Mouse (Mus musculus) yolk sac, embryonic 10.5 days (tissue): ENCODE measurements around the gene Gnmt.
A peak's percentile ranks its signal among the peaks of the same experiment; 100 is the strongest.

ENCODE experiments used
- DNase-seq: peaks from one replicate; pipeline ENCODE4 v3.0.0-alpha.2; 2017; ENCODE audit warnings: low spot score

Gene Gnmt

DNA sequence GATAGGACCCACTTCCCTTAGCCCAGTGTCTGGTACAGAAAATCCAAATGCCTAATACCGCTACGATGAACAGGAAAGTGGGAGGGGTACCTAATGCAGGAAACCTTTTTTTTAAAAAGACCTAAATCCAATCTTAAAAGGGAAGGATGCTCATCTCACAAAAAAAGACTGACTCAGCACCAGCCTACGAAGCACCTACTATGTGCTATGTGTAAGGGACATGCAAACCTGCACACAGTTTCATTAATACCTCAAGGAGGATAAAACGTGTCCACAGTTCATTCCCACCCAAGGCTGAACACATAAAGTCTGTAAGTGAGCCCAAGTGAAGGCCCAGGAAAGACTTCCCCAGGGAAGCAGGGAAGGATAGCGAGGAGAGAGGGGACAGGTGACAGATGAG is 26.5 kb downstream of the Gnmt start:
- no peak for DNase-seq

DNA sequence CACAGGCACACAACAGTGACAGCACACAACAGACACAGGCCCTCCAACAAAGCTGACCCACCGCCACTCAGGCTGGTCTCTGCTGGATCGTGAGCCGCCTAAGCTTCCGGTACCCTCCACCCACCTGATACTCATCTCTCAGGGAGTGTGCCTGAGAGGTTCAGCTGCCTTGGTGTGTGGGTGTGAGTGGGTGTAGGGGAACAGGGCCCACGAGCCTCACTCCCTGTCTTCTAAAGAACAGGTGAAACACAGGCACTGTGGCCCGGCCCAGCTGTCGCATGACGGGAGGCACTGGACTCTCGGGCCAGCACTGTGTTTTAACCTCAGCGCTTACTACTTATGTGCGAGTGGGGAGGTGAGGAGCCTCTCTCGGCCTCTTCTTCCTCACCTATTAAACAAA is 26.9 kb downstream of the Gnmt start:
- DNase-seq = no peak

DNA sequence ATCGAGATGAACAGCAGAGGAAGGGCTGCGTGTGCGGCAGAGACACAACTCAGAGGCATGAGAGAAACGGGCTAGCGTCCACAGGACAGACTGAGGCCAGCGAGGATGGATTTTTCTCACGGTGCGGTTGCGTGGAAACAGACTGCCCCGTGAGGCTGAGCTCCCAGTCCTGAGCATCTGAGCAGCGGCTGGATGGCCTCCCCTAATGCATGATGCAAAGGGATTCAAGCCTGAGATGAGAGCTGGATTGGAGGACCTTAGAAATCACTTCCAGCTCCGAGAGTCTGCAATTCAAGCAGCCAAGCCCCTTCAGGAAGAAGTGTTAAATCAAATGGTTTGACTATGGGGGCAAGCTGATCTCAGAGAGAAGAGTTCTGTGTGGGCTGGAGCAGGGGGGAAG is 27.5 kb downstream of the Gnmt start:
- no peak for DNase-seq

DNA sequence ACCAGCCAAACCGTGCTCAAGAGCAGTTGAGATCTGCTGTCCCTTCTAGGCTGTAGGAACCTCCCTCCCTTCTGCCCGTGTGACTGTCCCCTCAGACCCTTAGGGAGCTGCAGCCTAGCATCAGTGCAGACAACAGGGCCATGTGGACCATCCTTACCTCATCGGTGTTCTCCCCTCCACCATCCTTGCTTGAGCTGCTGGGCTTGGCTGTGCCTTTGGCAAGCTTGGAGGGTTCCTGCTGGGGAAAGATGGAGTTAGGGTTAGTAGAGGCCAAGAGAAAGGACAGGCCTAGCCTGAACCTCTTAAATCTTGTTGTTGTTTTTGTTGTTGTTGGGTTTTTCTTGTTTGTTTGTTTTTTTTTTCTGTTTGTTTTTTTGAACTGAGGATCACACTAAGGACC is 29.1 kb downstream of the Gnmt start:
- no peak for DNase-seq

DNA sequence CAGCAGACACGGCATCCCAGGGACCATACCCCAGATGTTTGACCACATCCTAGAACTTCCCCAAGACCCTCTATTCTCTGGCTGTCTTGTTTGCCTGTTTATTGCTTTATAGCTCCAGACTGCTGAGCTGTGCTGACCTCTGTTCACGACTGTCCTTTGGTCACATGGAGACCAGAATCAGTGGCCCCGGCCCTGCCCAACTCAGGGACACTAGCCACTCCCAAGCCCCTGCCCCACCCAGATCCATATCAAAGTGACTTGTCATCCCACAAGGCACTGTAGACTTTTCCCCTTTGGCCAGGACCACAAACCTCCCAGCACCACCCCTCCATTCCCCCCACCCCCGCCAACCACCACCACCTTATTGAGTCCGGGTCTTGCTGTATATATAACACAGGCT is 29.7 kb downstream of the Gnmt start:
- DNase-seq = peak; percentile 71

DNA sequence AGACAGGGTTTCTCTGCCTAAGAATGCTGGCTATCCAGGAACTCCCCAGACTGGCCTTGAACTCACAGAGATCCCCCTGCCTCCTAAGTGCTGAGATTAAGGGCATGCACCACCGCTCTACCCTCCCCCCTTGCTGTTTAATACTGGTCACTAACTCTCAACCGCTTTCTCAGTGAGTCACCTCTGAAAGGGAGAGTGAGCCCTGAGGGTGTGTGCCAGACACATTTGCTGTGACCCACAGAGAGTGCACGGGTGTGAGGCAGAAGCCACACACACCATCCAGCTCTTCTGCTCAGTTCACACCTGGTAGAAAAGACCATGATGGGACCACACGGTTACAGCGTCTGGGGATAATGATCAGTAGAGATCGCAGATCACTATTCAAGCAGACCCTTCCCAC is 30.5 kb downstream of the Gnmt start:
- DNase-seq = no peak

DNA sequence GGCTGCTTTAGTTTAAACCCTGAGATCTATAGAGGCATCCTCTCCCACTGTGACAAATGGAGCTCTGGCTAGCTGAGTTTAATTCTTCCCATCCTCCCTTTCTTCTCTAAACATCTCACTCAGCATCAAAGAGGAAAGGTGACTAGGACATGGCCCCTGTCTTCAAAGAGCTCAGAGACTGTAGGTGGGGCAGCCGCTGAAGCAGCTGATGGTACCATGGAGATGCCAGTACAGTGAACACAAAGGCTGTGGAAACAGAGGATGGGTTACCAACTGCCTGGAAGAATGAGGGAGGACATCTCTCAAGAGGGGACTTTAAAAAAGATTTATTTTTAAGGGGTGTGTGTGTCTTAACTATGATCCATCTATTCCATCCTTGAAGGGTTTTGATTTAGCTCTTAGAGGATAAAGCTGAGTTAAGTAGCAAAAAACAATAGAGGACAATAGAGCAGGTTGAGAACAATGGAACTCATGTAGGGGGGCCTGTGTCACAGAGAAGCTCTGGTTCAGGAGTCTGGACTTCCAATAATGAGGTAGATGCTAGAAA is 34.4 kb downstream of the Gnmt start:
- no peak for DNase-seq

DNA sequence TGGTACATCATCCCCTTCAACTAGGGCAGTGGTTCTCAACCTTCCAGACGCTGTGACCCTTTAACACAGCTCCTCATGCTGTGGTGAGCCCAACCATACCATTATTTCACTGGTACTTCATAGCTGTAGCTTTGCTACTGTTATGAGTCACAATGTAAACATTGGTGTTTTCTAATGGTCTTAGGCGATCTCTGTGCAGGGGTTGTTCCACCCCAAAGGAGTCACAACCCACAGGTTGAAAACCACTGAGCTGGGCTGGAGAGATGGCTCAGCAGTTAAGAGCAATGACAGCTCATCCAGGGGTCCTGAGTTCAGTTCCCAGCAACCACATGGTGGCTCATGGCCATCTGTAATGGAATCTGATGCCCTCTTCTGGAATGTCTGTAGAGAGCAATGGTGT is 37.6 kb downstream of the Gnmt start:
- DNase-seq = no peak

DNA sequence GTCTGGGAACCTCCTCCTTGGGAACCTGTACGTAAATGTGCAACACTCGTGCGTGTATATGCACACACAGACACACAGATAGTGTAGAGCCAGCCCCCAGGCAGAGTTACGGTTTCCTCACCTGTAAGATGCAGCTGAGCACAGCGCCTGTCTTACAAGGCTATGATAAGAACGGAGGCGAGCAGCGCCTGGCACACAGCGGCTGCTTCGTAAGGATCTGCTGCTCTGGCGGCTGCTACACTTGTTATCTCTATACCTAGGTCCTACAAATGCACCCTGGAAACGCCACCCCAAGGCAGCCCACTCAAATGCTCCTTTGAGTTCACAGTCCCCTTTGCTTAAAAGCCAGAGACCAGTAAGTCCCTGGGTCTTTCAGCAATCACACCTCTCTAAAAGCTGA is 38.3 kb downstream of the Gnmt start:
- DNase-seq = no peak

DNA sequence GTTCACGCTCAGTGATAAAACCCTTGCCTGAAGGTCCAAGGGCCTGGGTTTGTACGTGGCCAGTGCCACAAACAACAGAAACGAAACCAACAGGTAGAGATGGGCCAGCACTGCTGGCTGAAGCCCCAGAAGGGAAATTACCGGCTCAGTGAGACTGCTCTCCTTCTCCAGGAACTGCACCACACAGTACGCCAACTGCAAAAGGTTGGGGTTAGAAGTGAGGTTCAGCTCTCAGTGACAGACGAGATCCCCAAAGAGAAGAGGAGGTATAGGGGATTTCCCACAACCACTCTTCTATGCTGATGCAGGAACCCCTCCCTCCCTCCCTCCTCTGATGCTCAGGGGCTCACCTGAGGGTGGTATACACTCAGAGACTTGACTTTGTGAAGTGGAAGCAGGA is 43.1 kb downstream of the Gnmt start:
- DNase-seq = no peak

DNA sequence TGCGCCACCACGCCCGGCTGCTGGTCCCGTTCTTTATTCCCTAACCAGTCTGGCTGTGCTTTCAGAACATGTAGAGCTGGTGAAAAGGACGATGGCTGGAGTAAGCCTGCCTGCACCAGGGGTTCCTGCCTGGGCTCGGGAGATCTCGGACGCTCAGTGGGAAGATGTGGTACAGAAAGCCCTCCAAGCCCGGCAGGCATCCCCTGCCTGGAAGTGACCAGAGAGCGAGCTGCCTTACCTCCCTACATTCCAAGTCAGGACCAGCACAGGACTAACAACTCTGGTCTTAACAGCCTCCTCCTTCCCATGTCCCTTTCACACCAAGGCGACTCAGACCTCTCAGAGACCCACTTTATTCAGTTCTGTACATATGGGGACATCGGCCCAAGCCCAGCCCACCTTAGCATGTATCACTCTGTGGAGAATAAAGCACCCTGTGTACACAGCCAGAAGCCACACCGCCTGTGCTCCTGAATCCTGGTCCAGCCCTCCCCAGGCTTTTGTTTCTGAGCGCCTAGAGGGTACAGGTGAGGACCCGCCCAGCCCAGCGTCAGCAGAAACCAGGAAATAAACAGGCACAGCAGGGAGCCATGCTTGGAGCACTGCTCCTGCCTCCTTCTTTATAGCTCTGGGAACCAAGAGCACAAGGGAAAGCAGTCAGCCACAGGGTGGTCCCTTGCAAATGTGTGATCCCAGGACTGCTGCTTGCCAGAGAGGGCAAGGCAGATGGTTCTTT is 46.1 kb downstream of the Gnmt start:
- no peak for DNase-seq

DNA sequence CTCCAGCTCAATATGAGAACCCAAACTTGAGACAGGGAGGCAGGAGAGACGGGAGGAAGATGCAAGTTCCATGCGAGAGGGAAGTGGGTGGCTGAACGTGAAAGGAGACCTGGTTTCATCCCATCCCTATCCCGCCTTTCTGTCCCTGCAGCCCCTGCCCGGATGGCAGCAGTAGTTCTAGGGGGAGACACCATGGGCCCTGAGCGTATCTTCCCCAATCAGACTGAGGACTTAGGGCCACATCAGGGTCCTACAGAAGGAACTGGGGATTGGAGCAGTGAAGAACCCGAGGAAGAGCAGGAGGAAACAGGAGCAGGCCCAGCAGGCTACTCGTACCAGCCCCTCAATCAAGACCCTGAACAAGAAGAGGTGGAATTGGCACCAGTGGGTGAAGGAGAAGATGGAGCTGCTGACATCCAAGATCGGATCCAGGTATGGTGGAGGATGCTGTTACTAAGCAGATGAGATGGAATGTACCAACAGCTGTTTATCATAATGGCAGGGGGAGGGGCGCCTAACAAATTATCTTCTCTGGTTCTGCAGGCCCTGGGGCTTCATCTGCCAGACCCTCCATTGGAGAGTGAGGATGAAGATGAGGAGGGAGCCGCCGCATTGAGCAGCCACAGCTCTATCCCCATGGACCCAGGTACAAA is 47.4 kb downstream of the Gnmt start:
- DNase-seq = no peak

DNA sequence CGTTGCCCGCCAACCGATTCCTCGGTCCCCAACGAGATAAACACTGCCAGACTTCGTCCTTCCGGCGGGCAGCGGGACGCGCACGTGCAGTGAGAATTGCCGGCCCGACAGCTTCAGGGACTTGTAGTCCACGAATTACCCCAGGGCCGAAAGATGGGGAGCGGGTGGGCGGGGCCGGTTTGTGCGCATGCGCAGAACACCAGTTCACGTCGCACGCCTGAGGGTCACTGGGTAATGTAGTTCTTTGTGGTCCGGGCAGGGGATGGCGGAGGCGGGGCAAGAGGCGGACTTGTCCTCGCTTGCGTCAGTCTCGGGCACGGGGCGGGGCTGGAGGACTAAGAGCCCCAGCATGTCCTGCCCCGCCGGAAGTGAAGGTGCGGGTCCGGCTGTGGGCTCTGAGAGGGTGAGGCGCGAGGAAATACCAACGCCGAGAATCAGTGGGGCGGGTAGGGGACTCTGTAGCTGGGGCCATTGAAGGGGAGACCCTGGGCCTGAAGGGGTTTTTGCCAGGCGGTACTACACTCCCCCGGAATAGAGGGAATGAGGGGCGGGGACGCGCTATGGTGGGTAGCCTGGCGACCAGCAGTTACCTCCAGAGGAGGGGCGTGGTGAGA is 48.1 kb downstream of the Gnmt start, which contains the start of gene Klhdc3:
TSS of gene Klhdc3 (minus strand) at position 155 of the 614 bp plus-strand sequence.
- peak; percentile 100 for DNase-seq

DNA sequence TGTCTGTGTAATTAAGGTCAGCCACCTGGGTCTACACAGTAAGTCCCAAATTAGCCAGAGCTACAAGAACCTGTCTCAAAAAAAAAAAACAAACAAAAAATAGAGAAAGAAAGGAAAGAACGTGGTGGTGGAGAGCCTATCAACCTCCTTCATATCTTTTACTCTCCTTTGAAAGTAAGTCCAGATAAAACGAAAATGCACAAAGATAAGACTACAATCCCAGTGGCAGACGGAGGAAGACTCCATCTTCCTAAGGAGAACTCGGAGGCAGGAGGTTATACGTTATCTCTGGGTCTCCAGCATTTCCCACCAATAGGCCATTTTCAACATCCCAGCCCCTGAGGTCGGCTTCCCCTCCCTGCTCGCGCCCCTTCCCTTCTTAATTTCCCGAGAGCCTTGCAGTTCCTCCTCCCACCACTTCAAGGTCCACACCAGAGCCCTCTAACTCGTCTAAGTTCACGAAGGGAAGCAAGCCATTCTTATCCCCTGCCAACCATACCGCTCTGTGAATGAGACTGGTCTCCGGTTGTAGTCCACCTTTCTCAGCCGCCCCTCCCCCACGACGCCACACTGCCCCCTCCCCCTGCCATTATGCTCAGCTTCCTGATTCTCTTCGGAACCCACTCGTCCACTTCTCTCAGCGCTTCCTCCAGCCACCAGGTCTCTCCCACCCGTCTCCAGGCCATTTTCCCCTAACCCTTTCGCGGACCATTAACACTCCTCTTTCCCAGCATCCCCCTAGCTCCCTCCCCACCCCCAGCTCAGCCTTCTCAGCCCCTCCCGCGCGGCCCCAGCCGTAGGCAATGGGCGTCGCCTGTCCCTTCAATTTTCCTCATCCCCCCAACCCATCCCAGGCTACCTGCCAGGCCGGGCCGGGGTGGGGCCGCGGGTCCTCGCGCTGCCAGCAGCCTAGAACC is 48.9 kb downstream of the Gnmt start:
- DNase-seq = no peak

DNA sequence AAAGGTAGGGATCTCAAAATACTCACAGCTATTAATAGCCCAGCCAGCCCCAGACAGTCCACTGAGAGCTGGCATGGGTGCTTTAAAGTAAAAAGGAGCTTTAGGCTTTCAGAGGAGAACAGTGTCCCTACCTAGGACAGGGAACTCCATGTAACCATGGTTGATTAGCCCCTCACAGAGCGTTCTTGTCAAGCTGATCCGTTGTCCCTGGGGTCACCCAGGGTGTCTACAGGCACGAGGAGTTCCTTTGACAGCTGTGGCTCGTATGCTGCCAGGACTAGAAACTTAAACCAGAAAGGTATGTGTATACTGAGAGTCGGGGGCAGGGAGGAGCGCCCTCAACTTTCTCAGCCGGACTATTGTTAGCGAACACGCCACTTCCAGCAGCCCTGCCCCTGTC is 50.1 kb downstream of the Gnmt start:
- DNase-seq = no peak

DNA sequence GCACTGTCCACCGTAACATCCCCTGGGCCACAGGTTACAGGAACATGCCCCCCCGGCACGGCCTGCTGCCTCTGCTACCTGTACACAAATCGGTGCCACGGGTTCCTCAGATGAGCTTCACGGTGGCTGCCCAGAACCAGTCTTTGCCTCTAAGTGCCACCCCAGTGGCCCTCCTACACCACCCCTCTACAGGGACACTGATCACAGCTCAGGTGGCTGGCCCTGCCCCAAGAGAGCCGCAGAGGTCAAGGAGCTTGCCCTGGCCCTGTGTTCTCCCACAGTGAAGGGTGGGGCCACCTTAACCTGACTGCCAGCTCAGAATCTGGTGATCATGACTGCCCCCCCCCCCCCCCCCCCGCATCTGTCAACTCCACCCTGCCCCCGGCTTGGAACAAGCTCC is 50.6 kb downstream of the Gnmt start, which contains the start of gene Mea1:
TSS of gene Mea1 (plus strand) at position 378 of the 400 bp plus-strand sequence.
- DNase-seq = peak; percentile 37
